Mouse (Mus musculus) cerebral cortex, adult 2 months (tissue): ENCODE data around the gene Fbxo47.

ENCODE experiments used
- WGBS: fragments of 180-500 bp; shearing (Covaris S2); methylation state at CpG from one replicate; pipeline ENCODE4 v1.1.7; 2018; 5-methylcytosine and 5-hydroxymethylcytosine counted together

Gene Fbxo47

DNA sequence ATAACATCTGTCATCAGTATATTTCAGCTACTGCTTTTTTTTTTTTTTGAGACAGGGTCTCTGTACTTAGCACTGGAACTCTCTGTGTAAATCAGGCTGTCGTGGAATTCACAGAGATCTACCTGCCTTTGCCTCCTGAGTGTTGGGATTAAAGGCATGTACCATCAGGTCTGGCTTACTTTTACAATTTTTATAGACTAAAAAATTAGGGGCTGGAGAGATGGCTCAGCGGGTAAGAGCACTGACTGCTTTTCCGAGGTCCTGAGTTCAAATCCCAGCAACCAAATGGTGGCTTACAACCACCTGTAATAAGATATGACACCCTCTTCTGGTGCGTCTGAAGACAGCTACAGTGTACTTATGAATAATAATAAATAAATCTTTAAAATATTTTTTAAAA, 3.6 kb downstream of the Fbxo47 start:
- 93% methylated on average over 4 of the region's 4 CpGs for WGBS

DNA sequence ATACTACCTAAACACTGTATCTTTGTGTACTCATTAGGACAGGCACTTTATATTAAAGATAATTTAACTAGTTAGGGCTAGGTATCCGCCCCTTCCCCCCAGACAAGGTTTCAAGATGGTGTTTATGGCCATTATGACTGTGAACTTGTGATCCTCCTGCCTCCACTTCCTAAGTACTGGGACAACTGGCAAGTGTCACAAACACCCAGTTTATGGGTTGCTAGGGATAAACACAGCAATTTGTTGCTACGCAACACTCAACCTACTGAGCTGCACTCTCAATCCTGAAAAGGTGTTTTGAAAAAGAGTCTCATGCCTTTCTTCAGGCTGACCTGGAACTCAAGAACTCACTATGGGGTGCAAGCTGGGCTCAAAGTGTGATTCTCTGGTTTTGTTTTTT, 6.6 kb downstream of the Fbxo47 start:
- WGBS = 89% methylated on average over 2 of the region's 2 CpGs

DNA sequence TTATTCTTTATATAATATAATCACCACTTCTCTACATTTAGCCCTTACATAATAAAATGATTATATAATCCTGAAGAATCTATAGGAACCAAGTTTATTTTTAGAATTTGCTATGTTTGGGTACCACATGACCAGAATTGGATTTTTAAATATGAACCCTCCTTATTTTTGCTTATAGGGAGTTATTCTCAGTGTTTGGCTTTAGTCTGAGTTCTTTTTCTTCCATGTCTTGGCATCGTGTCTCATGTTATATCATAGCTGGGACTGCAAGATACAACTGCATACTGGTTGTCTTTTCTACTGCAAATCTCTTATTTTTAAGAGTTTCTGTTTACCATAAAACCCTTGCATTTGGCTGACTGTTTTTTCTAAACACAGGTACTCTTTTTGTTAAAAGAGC, 9.6 kb downstream of the Fbxo47 start:
- WGBS = 33% methylated on average over 1 of the region's 1 CpGs

DNA sequence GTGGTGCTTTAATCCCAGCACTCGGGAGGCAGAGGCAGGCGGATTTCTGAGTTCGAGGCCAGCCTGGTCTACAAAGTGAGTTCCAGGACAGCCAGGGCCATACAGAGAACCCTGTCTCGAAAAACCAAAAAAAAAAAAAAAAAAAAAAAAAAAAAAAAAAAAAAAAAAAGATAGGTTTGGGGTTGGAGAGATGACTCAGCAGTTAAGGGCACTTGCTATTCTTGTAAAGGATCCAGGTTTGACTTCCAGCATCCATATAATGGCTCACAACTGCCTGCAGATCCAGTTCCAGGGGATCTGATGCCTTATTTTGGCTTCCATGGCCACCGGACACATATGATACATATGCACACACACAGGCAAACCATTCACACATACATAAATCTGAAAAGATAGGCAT, 11.6 kb downstream of the Fbxo47 start:
- 78% methylated on average over 5 of the region's 5 CpGs for WGBS

DNA sequence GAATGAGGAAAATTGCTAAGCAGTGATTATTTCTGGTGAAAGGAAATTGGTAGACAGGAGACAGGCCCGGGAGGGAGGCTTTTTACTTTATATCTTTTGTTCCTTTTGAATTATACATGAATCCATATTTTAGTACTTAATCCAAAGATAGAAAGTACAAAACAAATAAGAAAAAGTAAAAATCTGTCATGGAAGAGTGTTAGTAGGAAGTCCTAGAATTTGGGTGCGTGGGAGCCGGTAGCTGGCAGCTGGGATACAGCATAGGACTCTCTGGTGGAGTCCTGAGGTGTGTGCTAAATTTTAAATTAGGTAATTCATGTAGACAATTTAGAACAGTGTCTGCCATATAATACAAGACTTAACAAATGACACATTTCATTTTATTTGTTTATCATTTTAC, 16.4 kb downstream of the Fbxo47 start:
- 48% methylated on average over 3 of the region's 3 CpGs for WGBS

DNA sequence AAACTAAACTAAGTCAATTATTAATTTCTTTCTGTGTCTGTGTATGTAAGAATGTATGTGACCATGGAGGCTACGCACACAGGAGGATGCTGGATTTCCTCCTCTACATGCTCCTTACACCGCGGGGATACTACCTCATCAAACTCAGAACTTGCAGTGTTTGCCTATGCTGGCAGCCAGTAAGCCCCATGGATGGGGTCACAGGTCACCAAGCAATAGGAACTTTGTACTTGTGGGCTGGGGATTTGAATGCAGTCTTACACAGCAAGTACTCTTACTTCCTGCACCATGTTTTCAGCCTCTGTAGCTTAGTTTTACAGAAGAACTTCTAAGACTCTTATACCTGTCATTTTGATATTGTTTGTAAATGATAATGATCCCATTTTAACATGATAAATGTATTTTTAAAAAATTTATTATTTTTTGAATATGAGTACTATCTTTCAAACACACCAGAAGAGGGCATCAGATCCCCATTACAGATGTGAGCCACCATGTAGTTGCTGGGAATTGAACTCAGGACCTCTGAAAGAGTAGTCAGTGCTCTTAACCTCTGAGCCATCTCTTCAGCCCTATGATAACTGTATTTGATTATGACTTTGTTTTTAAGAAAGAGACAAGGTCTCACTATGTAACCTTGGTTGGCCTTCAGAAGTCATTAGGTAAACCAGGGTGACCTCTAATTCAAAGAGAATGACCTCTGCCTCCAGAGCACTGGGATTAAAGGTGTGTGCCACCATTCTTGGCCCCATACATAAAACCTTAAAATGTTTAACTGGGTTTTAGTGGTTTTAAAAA, 17.7 kb downstream of the Fbxo47 start:
- WGBS = 95% methylated on average over 3 of the region's 3 CpGs

DNA sequence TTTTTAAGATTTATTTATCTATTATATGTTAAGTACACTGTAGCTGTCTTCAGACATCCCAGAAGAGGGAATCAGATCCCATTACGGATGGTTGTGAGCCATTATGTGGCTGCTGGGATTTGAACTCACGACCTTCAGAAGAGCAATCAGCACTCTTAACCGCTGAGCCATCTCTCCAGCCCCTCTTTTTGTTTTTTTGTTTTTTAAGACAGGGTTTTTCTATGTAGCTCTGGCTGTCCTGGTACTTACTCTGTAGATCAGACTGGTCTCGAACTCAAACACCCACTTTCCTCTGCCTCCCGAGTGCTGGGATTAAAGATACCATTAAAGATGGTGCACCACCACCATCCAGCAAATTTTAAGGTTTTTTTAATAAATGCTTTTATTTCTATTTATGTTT, 18.5 kb downstream of the Fbxo47 start:
- 94% methylated on average over 5 of the region's 5 CpGs for WGBS

DNA sequence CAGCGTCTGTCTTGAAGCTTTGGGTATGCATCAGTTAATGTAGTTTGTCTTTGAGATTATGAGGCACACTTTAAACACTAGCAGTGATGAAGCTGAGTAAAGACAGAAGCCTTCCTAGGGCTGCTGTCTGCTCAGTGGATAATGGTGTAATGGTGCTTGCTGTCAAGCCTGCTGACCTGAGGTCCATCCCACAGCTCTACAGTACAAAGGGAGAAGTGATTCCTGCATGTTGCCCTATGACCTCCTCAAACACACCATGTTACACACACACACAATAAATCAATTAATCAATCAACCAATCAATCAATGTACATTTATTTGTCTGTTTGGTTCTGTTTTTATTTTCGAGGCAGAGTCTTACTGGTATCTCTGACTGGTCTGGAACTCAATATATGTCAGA, 21.8 kb downstream of the Fbxo47 start:
- 87% methylated on average over 2 of the region's 2 CpGs for WGBS

DNA sequence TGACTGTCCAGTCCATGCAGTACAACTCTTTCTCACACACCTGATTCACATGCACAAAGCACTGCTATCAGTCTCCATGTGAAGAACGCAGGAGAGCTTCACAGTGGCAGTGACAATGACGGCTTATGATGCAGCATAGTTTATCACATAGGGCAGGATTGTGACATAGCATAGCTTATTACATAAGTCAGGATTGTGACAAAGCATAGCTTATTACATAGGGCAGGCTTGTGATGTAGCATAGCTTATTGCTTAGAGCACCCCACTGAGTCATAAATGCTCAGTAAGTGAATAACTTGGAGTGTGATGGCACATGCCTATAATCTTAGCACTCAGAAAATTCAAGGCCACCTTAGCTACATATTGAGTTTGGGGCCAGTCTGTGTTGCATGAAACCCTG, 28.5 kb downstream of the Fbxo47 start:
- 89% methylated on average over 2 of the region's 2 CpGs for WGBS

DNA sequence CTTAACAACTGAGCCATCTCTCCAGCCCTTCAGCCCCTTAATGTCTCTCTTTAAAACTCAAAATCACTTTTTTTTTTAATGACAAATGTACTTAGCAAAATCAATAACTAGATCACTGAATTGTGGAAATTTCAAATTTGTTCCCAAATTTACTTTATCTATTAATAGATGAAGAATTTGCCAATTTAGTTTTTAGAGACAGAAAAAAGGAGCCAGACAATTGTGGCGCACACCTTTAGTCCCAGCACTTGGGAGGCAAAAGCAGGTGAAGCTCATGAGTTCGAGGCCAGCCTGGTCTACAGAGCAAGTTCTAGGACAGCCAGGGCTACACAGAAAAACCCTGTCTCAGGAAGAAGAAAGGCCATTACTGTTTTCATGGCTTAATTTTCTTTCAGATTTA, 32.4 kb downstream of the Fbxo47 start:
- WGBS = 93% methylated on average over 2 of the region's 2 CpGs

DNA sequence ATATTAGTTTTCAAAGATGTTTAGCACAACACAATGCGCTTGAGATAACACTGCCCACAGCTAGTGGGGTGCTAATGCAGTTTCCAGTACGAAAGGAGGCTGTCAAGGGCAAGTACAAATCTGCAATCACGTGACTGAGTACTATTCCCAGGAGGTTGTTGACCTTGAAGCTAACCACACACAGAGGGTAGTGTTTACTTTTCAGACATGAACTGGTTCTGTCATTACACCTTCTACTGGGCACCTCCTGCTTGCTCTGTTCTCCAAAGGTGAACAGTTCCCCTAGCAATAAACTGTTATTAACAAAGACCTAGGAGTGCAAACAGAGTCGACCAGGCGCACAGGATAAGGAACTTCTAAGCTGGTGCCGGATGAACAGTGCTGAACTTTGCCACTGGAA, 33.6 kb downstream of the Fbxo47 start:
- 70% methylated on average over 6 of the region's 6 CpGs for WGBS

DNA sequence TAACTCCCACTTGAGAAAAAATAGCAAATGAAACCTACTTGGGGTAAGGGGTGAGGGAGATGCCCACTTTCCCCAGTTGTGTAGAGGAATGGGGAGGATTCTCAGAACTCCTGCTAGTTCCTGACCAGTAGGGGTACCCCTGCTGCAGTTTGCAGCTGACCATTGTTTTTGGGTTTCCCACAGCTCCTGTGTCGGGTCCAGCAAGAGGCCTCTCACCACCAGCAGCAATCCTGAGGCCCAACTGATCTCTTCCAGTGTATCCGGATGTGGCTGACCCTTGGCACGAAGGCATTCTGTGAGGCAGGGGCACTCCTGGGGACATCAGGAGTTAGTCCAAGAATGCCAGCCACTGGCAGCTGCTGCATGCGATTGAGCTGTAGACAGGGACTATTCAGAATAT, 42.0 kb downstream of the Fbxo47 start:
- WGBS = 35% methylated on average over 4 of the region's 4 CpGs

DNA sequence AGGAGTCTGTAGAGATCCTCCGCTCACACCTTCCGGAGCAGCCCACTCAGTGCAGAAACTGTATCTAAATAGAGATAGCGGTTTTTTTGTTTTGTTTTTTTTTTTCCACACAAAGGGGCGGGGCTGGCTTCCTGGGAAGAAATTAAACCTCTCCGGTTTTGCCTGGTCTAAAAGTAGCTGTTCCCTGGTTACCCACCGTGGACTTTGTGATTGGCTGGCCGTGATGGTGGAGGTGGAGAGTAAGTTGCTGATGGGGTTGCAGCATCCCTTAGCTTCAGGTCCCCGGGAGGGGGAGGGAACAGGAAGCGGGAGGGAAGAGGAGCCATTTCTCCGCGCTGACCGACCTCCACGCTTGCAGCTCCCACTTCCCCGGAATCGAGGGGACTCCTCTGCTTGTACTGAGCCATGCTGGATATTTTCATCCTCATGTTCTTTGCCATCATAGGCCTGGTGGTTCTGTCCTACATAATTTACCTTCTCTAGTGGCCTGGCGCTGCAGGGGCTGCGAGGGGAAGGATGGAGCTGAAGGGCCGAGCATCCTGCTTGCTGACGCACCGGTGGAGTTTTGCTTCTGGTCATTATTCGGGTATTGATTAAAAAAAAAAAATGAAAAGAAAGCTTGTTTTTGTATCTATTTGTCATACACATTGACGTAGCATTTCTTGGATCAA, 42.8 kb downstream of the Fbxo47 start:
- WGBS = 2% methylated on average over 22 of the region's 22 CpGs

DNA sequence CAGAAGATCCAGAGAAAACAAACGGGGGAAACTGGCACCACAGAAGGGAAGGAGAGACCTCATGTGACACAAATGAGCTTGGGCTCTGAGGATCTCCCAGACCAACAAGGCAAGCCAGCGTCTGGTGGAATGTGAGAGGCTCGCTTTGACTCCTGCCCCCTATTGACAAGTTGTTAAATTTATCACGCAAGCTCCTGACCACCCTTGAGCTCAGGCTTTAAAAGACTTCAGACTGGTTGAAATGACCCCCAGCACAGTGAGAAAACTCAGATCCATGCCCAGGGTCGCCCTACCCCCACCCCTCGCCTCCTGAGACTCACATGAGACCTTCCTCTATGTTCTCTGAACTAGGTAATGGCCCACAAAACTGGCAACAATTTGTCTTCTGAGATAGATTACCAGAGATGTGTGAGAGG, 43.4 kb downstream of the Fbxo47 start, which contains the start of gene B230217C12Rik:
Gene B230217C12Rik, plus strand, starts transcription at position 242 of the 416 bp plus-strand sequence.
- WGBS = 2% methylated on average over 6 of the region's 6 CpGs

DNA sequence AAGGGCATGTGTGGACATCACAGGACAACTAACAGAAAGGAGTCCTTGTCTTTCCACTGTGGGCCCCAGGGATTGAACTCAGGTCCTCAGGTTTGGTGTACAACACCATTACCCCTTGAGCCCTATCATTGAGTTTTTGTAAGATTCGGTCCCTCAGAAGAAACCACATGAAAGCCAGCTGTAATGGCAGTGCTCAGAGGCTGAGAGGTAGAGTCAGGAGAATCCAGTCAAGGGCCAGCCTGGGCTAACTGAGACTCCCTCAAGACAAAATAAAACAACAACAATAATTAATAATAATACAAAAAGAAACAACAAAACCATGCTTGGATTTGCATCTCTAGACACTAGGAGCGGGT, 43.8 kb downstream of the Fbxo47 start:
- WGBS = 26% methylated on average over 2 of the region's 2 CpGs

DNA sequence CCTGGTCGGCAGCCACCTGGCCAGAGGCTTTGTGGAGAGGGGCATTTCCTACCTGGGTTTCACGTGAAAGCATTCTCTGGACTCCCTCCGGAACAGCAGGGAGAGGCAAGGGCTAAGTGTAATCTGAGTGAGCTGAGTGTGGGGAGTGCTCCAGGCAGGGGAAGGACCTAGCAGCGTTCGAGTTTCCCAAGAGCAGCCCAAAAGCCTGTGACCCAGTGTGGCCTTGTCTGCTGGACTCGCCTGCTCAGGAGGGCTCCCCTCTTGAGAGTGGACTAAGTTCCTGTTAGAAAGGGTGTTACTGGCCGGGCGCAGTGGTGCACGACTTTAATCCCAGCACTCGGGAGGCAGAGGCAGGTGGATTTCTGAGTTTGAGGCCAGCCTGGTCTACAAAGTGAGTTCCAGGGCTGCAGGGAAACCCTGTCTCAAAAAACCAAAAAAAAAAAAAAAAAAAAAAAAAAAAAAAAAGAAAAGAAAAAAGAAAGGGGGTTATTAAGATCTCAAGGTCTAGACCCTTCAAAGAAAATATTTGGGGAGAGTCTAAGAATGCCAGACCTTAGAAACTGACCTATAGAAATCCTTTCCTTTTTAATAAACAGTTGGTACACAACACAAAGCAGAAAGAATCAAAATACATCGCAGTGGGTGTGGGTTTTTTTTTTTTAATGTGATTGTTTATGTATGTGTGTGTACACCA, 44.4 kb downstream of the Fbxo47 start:
- WGBS = 61% methylated on average over 11 of the region's 11 CpGs

DNA sequence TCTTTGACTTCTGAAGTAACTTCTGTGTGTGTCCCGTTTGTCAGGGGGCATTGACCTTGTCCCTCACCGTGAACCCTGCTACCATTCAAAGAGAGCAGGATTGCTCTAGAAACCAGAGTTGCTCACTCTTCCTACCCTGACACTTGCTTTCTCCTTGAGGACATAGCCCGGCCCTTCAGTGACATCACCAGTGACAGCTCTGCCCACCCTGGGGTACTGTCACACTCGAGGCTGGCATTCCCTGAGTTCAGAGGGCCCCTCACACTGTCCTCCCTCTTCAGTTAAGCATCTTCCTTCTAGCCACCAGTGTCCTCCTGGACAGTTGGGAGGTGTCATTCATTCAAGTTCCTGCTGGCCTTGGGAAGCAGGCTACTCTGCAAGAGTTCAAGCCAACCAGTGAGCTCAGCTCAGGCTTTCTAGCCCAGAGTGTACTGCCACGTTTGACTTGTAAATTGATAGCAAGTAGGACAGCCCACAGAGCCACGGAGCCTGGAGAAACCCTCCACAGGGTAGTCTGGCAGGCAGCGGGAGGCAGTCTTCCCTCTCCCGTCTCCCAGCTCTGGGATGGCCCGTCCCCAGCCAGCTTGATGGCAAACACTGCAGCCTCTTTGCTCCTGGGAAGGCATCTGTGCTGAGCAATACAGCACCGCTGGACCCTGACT, 45.0 kb downstream of the Fbxo47 start:
- 42% methylated on average over 10 of the region's 10 CpGs for WGBS

DNA sequence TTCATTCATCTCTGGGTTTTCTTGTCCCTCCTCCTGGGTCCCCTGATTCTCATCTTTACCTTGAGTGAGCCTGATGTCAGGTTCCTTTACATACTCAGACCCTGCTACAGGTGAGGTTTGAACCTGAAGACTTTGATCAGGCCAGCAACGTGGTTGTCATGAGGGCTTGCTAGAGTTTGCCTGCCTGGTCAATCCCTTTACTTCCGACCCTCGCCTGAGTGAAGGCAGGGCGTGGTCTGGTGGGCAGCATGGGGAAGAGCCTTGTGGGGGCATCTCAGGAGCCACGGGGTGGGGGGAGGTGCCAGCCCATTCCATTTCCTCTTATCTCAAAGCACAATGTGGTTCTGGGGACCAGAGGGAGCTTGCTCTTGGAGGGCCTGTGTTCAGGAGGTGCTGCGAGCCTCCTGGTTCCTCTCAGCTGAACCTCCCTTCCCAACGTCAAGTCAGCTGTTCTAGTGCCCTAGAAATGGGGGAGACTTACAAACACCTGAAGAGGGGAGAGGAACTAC, 46.3 kb downstream of the Fbxo47 start:
- 75% methylated on average over 7 of the region's 7 CpGs for WGBS

DNA sequence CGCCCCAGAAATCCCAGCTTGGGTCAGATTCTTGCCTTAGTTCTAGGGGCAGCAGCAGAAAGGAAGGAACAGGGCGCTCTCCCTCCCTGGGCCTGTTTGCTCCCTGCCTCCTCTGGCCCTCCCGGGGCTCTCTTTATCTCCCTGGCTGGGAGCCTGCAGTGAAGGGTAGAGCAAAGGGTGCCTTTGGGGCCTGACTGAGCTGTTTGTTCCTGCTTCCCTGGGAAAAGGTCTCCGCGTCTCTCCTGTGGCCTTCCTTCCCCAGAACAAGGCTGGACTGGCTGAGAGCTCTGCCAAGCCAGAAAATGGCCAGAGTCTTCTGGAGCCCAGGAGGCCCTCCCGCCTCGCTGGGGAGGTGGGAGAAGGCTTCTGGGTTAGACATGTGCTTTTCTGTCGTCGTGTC, 46.9 kb downstream of the Fbxo47 start:
- 67% methylated on average over 9 of the region's 9 CpGs for WGBS

DNA sequence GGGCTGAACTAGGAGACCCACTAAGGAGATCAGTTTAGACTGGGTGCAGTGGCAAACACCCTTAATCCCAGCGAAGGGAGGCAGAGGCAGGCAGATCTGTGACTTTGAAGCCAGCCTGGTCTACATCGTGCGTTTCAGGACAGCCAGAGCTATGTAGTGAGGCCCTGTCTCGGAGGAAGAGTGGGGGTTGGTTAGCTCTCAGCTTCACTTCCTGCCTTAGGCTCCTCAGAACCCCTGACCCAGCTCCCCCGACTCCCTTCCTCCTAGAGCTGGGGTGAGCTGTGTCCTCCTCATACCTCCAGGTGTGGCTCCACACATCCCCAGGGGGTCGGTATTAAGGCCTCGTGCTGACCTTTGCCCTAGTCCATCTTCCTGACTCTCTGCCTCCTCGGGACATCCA, 47.4 kb downstream of the Fbxo47 start:
- 58% methylated on average over 8 of the region's 8 CpGs for WGBS

DNA sequence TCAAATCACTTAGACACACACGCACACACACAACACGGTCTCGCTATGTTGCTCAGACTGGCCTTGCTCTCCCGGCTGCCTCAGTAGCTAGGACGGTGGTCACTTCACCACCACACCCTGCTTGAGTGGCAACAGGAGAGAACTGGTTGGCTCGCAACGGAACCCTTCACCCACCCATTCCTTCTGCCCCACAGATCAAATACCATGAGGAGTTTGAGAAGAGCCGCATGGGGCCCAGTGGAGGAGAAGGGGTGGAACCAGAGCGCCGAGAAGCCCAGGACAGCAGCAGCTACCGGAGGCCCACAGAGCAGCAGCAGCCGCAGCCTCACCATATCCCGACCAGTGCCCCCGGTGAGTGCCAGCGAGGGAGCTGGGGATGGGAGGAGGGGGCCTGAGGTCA, 50.6 kb downstream of the Fbxo47 start:
- 89% methylated on average over 15 of the region's 15 CpGs for WGBS

DNA sequence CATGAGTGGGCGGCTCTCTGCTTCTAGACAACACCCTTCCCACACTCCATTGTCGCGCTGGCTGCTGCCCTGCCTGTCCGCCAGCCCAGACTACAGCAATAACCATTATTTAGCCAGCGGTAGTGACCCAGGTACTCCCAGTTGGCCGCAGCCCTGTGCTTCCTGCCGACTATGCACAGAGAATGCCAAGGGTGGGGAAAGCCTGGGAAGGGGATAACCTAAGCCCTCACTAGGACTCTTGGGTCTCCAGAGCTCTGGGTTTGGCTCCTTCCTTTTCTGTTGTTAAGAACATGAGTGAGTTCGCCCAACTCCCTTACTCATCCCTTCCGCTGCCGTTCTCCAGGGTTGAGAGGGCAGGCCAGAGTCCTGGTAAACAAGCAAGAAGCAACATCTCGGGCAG, 52.0 kb downstream of the Fbxo47 start:
- WGBS = 63% methylated on average over 11 of the region's 11 CpGs
